In genomic region chr11:53772536-53772935, GRCm38 (mm10) we compare ENCODE assay signal across 26 mouse cellular contexts. TPM values are rescaled to one million over a fixed set of nuclear protein-coding genes. Genes with fewer than 3 reads are reported as not detected.
DNase-seq lines count a peak whose midpoint lies in the region; ATAC-seq and TF ChIP-seq lines count a peak whose summit lies in the region.
"Had no signal": no experiment of that assay in that cellular context is flagged by ENCODE, and none has a peak within 500 bp of the region (broad histone marks: within the 10 kb centered on the region; RNA-seq: fewer than 3 reads in every experiment).

No protein-coding gene starts in this region.

- no peak for DNase-seq in kidney, adult 2 months
- DNase-seq in kidney, adult 9 months: no peak
- no peak for DNase-seq in thymus, adult 2 months
- no peak for DNase-seq in thymus, postnatal 36 days
- peak; percentile 49 for DNase-seq in splenic B cell, adult 2 months (ENCODE audit: low read depth, low spot score)
- no peak for DNase-seq in frontal cortex, postnatal 25 days (ENCODE audit: low spot score in 2 of 2)
- DNase-seq: cerebellum, adult 11 months; cerebellum, postnatal 25 days; gastrocnemius, postnatal 10 days; heart, postnatal 14 days; kidney, adult 8-10 months; kidney, postnatal 36 days; lung, postnatal 14 days; right cerebral cortex, postnatal 25 days had no signal

- no peak overlapping the region; the same call in 1 of the 2 replicates for H3K9ac ChIP-seq in intestine, embryonic 16.5 days (ENCODE audit: low read depth, low read length)
- H3K9ac ChIP-seq: forebrain, embryonic 15.5 days; hindbrain, embryonic 15.5 days; limb, embryonic 15.5 days; midbrain, embryonic 12.5 days; neural tube, embryonic 13.5 days had no signal

- no peak for ATAC-seq in intestine, embryonic 16.5 days
- ATAC-seq in erythroid progenitor cell, adult 5-6 weeks (replicated peaks; ENCODE audit: low FRiP score, poor library complexity, severe bottlenecking): no peak
- ATAC-seq: forebrain, embryonic 15.5 days had no signal

- H3K36me3 ChIP-seq in kidney, adult 2 months (ENCODE audit: control insufficient read depth, insufficient read depth, low read length): no peaks in the 10 kb centered on the region
- H3K36me3 ChIP-seq in thymus, adult 2 months (ENCODE audit: control insufficient read depth, insufficient read depth, low read length): peaks cover 49% of the 10 kb centered on the region
- H3K36me3 ChIP-seq in intestine, embryonic 16.5 days (ENCODE audit: control insufficient read depth, insufficient read depth, low read length): peaks cover 23% of the 10 kb centered on the region
- peaks cover 28% of the 10 kb centered on the region for H3K36me3 ChIP-seq in splenic B cell, adult 2 months (ENCODE audit: control insufficient read depth, insufficient read depth, low read length, poor library complexity, severe bottlenecking)
- H3K36me3 ChIP-seq: forebrain, embryonic 15.5 days; hindbrain, embryonic 15.5 days; midbrain, embryonic 12.5 days had no signal

- no peaks in the 10 kb centered on the region for H3K4me1 ChIP-seq in kidney, adult 2 months (ENCODE audit: control insufficient read depth, insufficient read depth, low read length)
- peaks cover 34% of the 10 kb centered on the region for H3K4me1 ChIP-seq in thymus, adult 2 months (replicated peaks; ENCODE audit: control insufficient read depth, insufficient read depth, low read length)
- H3K4me1 ChIP-seq in intestine, embryonic 16.5 days (ENCODE audit: control insufficient read depth, insufficient read depth, low read length): peaks cover 19% of the 10 kb centered on the region

- peak overlapping the region; percentile 32 for H3K4me2 ChIP-seq in intestine, embryonic 16.5 days (ENCODE audit: low read depth, low read length)
- H3K4me2 ChIP-seq: forebrain, embryonic 15.5 days; hindbrain, embryonic 15.5 days; limb, embryonic 15.5 days; midbrain, embryonic 12.5 days; neural tube, embryonic 13.5 days had no signal

- no peak for TF ChIP-seq POLR2A in kidney, adult 2 months (IDR thresholded peaks at IDR 0.05; ENCODE audit: low read depth, low read length)
- no peak for TF ChIP-seq POLR2A in thymus, adult 2 months (IDR thresholded peaks at IDR 0.05; ENCODE audit: control insufficient read depth, extremely low read depth, insufficient read depth, low read length, poor library complexity)

- WGBS in kidney, adult 2 months: 80% methylated on average over 9 of the region's 9 CpGs
- 33% methylated on average over 9 of the region's 9 CpGs for WGBS in thymus, adult 2 months
- WGBS in intestine, embryonic 16.5 days: 85% methylated on average over 9 of the region's 9 CpGs

- H3K4me3 ChIP-seq in kidney, adult 2 months (ENCODE audit: insufficient read depth, low read depth, low read length): peak overlapping the region; percentile 23; the same call in 1 of the 2 replicates
- peak overlapping the region; percentile 18 for H3K4me3 ChIP-seq in thymus, adult 2 months (ENCODE audit: control insufficient read depth, insufficient read depth, low read length)
- H3K4me3 ChIP-seq in intestine, embryonic 16.5 days (ENCODE audit: low read length): no peak overlapping the region
- H3K4me3 ChIP-seq: embryonic facial prominence, embryonic 10.5 days; forebrain, embryonic 15.5 days; heart, embryonic 10.5 days; hindbrain, embryonic 15.5 days; limb, embryonic 15.5 days; midbrain, embryonic 12.5 days; neural tube, embryonic 13.5 days had no signal

- H3K27me3 ChIP-seq in kidney, adult 2 months (replicated peaks; ENCODE audit: control insufficient read depth, insufficient read depth, low read length): no peaks in the 10 kb centered on the region
- no peaks in the 10 kb centered on the region for H3K27me3 ChIP-seq in thymus, adult 2 months (ENCODE audit: control insufficient read depth, insufficient read depth, low read length)
- no peaks in the 10 kb centered on the region for H3K27me3 ChIP-seq in intestine, embryonic 16.5 days (replicated peaks; ENCODE audit: control insufficient read depth, insufficient read depth, low read length)
- no peaks in the 10 kb centered on the region for H3K27me3 ChIP-seq in splenic B cell, adult 2 months (ENCODE audit: control insufficient read depth, insufficient read depth, low read length, poor library complexity, severe bottlenecking)
- H3K27me3 ChIP-seq: limb, embryonic 15.5 days had no signal

- no peak for TF ChIP-seq CTCF in kidney, adult 2 months (conservative IDR thresholded peaks at IDR 0.05; ENCODE audit: insufficient read depth, insufficient read length, low read depth, low read length)
- no peak for TF ChIP-seq CTCF in thymus, adult 2 months (IDR thresholded peaks at IDR 0.05; ENCODE audit: borderline replicate concordance, control insufficient read depth, extremely low read depth, insufficient read depth, low read length, poor library complexity)

- H3K27ac ChIP-seq in kidney, adult 2 months (ENCODE audit: insufficient read depth, low read depth, low read length): no peak overlapping the region
- H3K27ac ChIP-seq in thymus, adult 2 months (ENCODE audit: control insufficient read depth, insufficient read depth, low read length): no peak overlapping the region
- no peak overlapping the region for H3K27ac ChIP-seq in intestine, embryonic 16.5 days (ENCODE audit: low read length)
- H3K27ac ChIP-seq: embryonic facial prominence, embryonic 10.5 days; forebrain, embryonic 15.5 days; heart, embryonic 10.5 days; hindbrain, embryonic 15.5 days; limb, embryonic 15.5 days; midbrain, embryonic 12.5 days; neural tube, embryonic 13.5 days had no signal

- no peaks in the 10 kb centered on the region for H3K9me3 ChIP-seq in intestine, embryonic 16.5 days (ENCODE audit: control insufficient read depth, low read length)
- H3K9me3 ChIP-seq: embryonic facial prominence, embryonic 10.5 days; forebrain, embryonic 15.5 days; heart, embryonic 10.5 days; hindbrain, embryonic 15.5 days; limb, embryonic 15.5 days; midbrain, embryonic 12.5 days; neural tube, embryonic 13.5 days had no signal

RNA-seq across cellular contexts. Expression of gene Gm17334, which starts 0.5 kb away (rescaled TPM):
- 0.91 and 1.1 TPM in 2 replicates for polyA plus RNA-seq in kidney, adult 2 months (2012; rRNA removed)
- 0.86 and 0.98 TPM in 2 replicates for polyA plus RNA-seq in thymus, adult 2 months (2012; rRNA removed)
- 0.34 and 0.81 TPM in 2 replicates for polyA plus RNA-seq in intestine, embryonic 16.5 days (2015; fragmentation: Nextera tagmentation; extraction: Ambion mirVana)
- total RNA-seq in erythroid progenitor cell, adult 5-6 weeks (2015; ENCODE audit: low replicate concordance): not detected in 2 replicates
- not detected in 2 replicates for total RNA-seq in erythroid progenitor cell, adult 5-6 weeks (2017; ENCODE audit: low replicate concordance)
- total RNA-seq: heart, postnatal 14 days; layer of hippocampus, postnatal 10 days had no signal
- polyA plus RNA-seq: embryonic facial prominence, embryonic 10.5 days; forebrain, embryonic 15.5 days; heart, embryonic 10.5 days; hindbrain, embryonic 15.5 days; midbrain, embryonic 12.5 days; neural tube, embryonic 13.5 days had no signal

RNA-seq across cellular contexts. Expression of gene Irf1, which starts 2.7 kb away (rescaled TPM):
- polyA plus RNA-seq in kidney, adult 2 months (2012; rRNA removed): 31.5 and 35.5 TPM in 2 replicates
- 162 and 169 TPM in 2 replicates for polyA plus RNA-seq in thymus, adult 2 months (2012; rRNA removed)
- polyA plus RNA-seq in intestine, embryonic 16.5 days (2015; fragmentation: Nextera tagmentation; extraction: Ambion mirVana): 52.9 and 58.7 TPM in 2 replicates
- 10.1 and 10.9 TPM in 2 replicates for total RNA-seq in erythroid progenitor cell, adult 5-6 weeks (2015; ENCODE audit: low replicate concordance)
- 7.2 and 38.7 TPM in 2 replicates for total RNA-seq in erythroid progenitor cell, adult 5-6 weeks (2017; ENCODE audit: low replicate concordance)

RNA-seq across cellular contexts. Expression of gene Il5, which starts 51.9 kb away (rescaled TPM):
- polyA plus RNA-seq in kidney, adult 2 months (2012; rRNA removed): 0.08 TPM in 1 of 2 replicates, not detected in the other
- polyA plus RNA-seq in thymus, adult 2 months (2012; rRNA removed): 0.56 and 0.84 TPM in 2 replicates
- polyA plus RNA-seq in intestine, embryonic 16.5 days (2015; fragmentation: Nextera tagmentation; extraction: Ambion mirVana): not detected in 2 replicates
- not detected in 2 replicates for total RNA-seq in erythroid progenitor cell, adult 5-6 weeks (2015; ENCODE audit: low replicate concordance)
- not detected in 2 replicates for total RNA-seq in erythroid progenitor cell, adult 5-6 weeks (2017; ENCODE audit: low replicate concordance)
- total RNA-seq: gastrocnemius, postnatal 10 days; heart, postnatal 14 days; layer of hippocampus, postnatal 10 days; left cerebral cortex, postnatal 14 days had no signal
- polyA plus RNA-seq: C2C12; embryonic facial prominence, embryonic 10.5 days; forebrain, embryonic 15.5 days; heart, embryonic 10.5 days; hindbrain, embryonic 15.5 days; limb, embryonic 15.5 days; midbrain, embryonic 12.5 days; neural tube, embryonic 13.5 days had no signal
